Mouse (Mus musculus) cerebellum, adult 18-20 months (tissue): ENCODE measurements around the gene Gm21974.
"Not testable (repeated sequence)": the region's sequence is repeated elsewhere in the genome, so short reads cannot be mapped to it uniquely, and the experiment has no call there.

ENCODE experiments used
- DNase-seq, 2 experiments: peaks; one replicate each; pipeline ENCODE4 v3.0.0; 2021

Gene Gm21974

GRCm38 (mm10) chr7:127875627-127876001 lies 19.6 kb downstream of the Gm21974 start:
- DNase-seq: peak; percentile 99

GRCm38 (mm10) chr7:127874812-127875626 lies 20.2 kb downstream of the Gm21974 start:
- no peak for DNase-seq

GRCm38 (mm10) chr7:127870136-127870821 lies 25.0 kb downstream of the Gm21974 start:
- no peak for DNase-seq

GRCm38 (mm10) chr7:127869149-127869810 lies 26.0 kb downstream of the Gm21974 start:
- no peak for DNase-seq

- DNase-seq: no peak
Measured at GRCm38 (mm10) chr7:127867641-127868040, 27.6 kb downstream of the Gm21974 start.

- DNase-seq: no peak
Measured at GRCm38 (mm10) chr7:127866434-127866833, 28.8 kb downstream of the Gm21974 start.

- DNase-seq: no peak
Measured at GRCm38 (mm10) chr7:127858258-127858657, 37.0 kb downstream of the Gm21974 start.

GRCm38 (mm10) chr7:127850906-127851305 lies 44.3 kb downstream of the Gm21974 start:
- no peak for DNase-seq

- DNase-seq: no peak
Measured at GRCm38 (mm10) chr7:127849973-127850875, 45.0 kb downstream of the Gm21974 start.

- peak; percentile 84 to 92 for DNase-seq
Measured at GRCm38 (mm10) chr7:127842001-127842718, 53.1 kb downstream of the Gm21974 start.

GRCm38 (mm10) chr7:127841340-127842000 lies 53.8 kb downstream of the Gm21974 start:
- DNase-seq: peak; percentile 93 to 94

GRCm38 (mm10) chr7:127840886-127841285 lies 54.4 kb downstream of the Gm21974 start:
- peak; percentile 77 to 80 for DNase-seq

- not testable (repeated sequence) for DNase-seq
Measured at GRCm38 (mm10) chr7:127840031-127840430, 55.2 kb downstream of the Gm21974 start.

- DNase-seq: not testable (repeated sequence)
Measured at GRCm38 (mm10) chr7:127837878-127838277, 57.4 kb downstream of the Gm21974 start.

- DNase-seq: peak; percentile 55 to 66
Measured at GRCm38 (mm10) chr7:127837473-127837872, 57.8 kb downstream of the Gm21974 start.
